Mouse (Mus musculus) forebrain, embryonic 16.5 days (tissue): Measurements from ENCODE around the gene Tmem183a. TPM values are rescaled to one million over a fixed set of nuclear protein-coding genes. Genes with fewer than 3 reads are reported as not detected.
A peak's percentile ranks its signal among the peaks of the same experiment; 100 is the strongest.

Experiments used
- ATAC-seq: fragments of 200-750 bp; cut with Nextera tagmentation; 2 replicates; pipeline ENCODE4 v1.8.0; 2017; ENCODE audit warnings: mild to moderate bottlenecking, moderate library complexity
- H3K27ac ChIP-seq: fragments of 300-500 bp; sonication (generic); 2 replicates; pipeline ENCODE4 v1.5.1; 2014; ENCODE audit warnings: low read length, control low read depth
- H3K27me3 ChIP-seq: fragments of 300-500 bp; sonication (generic); replicated peaks from 2 replicates; pipeline ENCODE4 v1.6.1; 2014; ENCODE audit warnings: low read length; ENCODE audit not compliant: control insufficient read depth, insufficient read depth
- H3K36me3 ChIP-seq: fragments of 300-500 bp; sonication (generic); 2 replicates; pipeline ENCODE4 v1.6.1; 2014; ENCODE audit not compliant: control insufficient read depth, insufficient read depth
- H3K4me1 ChIP-seq: fragments of 300-500 bp; sonication (generic); replicated peaks from 2 replicates; pipeline ENCODE4 v1.6.1; 2014; ENCODE audit warnings: low read length; ENCODE audit not compliant: control insufficient read depth, insufficient read depth
- H3K4me2 ChIP-seq: fragments of 300-500 bp; sonication (generic); 2 replicates; pipeline ENCODE4 v1.6.1; 2014; ENCODE audit warnings: mild to moderate bottlenecking, low read length, control low read depth
- H3K4me3 ChIP-seq: fragments of 300-500 bp; sonication (generic); replicated peaks from 2 replicates; pipeline ENCODE4 v1.5.1; 2014; ENCODE audit warnings: mild to moderate bottlenecking, low read length, control low read depth
- H3K9ac ChIP-seq: fragments of 300-500 bp; sonication (generic); replicated peaks from 2 replicates; pipeline ENCODE4 v1.6.1; 2014; ENCODE audit warnings: low read depth, low read length, control low read depth
- H3K9me3 ChIP-seq: fragments of 300-500 bp; sonication (generic); 2 replicates; pipeline ENCODE4 v1.6.1; 2016; ENCODE audit warnings: low read length; ENCODE audit not compliant: control insufficient read depth
- WGBS: fragments of 180-500 bp; shearing (Covaris S2); extraction: QIAGEN DNeasy Blood & Tissue Kit; methylation state at CpG from one replicate; pipeline ENCODE4 v1.1.7; 2014; 5-methylcytosine and 5-hydroxymethylcytosine counted together
- polyA plus RNA-seq: library from polyadenylated mRNA; unstranded; fragments of >200 nt; fragmentation: Nextera tagmentation; extraction: Ambion mirVana; gene quantifications from 2 replicates; pipeline ENCODE4 v1.2.1, GENCODE M21; 2015

Tmem183a gene
- polyA plus RNA-seq, 1 experiment from 2014 or later = 151 TPM

DNA sequence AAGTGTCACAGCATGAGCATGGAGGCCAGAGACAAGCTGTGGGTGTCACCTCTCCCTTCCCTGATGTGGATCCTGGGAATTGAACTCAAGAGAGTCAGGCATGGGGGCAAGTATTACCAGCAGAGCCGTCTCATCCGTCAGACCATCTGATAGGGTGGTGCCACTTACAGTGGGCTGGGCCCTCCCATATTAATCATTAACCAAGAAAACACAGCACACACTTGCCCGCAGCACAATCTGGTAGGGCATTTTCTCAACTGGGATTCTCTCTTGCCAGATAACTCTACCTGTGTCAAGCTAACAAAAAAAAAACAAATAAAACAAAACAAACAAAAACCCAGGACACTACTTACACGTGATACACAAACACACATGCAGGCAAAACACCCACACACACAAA is 4.3 kb downstream of the Tmem183a start:
- WGBS = 92% methylated on average over 4 of the region's 4 CpGs
- Histone ChIP-seq H3K36me3 (peaks cover 42% of the 10 kb centered on the region), H3K4me1 (peaks cover 14% of the 10 kb centered on the region), H3K27me3 (no peaks in the 10 kb centered on the region), H3K9ac (no peak overlapping the region), H3K9me3 (no peaks in the 10 kb centered on the region), H3K27ac (no peak overlapping the region), H3K4me2 (no peak overlapping the region), H3K4me3 (no peak overlapping the region)
- ATAC-seq = no peak

DNA sequence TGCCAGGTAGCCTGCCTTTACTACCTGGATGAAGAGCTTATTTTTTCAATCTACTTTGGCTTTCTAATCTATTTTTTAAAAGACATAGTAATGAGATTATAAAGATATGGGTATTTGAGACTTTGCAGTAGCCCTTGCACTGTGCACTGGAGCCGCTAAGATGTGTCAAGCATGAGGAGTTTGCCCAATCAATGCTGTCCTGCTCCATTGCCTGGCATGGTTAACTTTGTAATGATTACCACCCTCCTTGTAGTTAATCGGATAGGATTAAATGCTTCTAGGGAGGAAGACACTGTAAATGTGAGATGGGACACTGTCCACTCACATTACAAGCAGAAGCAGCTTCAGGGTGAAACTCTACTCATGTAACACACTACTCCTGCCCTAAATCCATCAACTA is 8.5 kb downstream of the Tmem183a start:
- H3K4me3 ChIP-seq = no peak overlapping the region
- H3K4me2 ChIP-seq = no peak overlapping the region
- H3K27me3 ChIP-seq = no peaks in the 10 kb centered on the region
- 92% methylated on average over 2 of the region's 2 CpGs for WGBS
- no peaks in the 10 kb centered on the region for H3K9me3 ChIP-seq
- no peak for ATAC-seq
- H3K27ac ChIP-seq = no peak overlapping the region
- H3K4me1 ChIP-seq = no peaks in the 10 kb centered on the region
- H3K9ac ChIP-seq = no peak overlapping the region
- peaks cover 62% of the 10 kb centered on the region for H3K36me3 ChIP-seq

DNA sequence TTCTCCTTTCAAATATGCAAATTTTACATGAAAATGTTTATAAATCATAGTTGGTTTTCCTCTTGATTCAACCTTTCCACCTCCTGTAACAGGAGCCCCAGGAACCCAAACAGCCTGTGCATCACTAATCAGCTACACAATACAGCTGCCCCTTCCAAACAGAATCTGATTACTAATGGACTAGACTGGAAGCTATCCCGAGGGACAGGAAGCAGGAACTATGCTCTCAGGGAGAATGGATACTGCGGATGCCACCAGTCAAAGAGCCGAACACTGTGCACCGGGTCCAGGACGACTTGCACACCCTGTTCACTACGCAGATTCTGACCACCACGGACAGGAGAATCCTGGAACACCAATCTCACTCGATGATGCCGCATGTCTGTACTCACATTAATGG is 14.0 kb downstream of the Tmem183a start:
- ATAC-seq = no peak
- Histone ChIP-seq H3K4me2 (no peak overlapping the region), H3K27me3 (no peaks in the 10 kb centered on the region), H3K27ac (no peak overlapping the region), H3K36me3 (peaks cover 45% of the 10 kb centered on the region), H3K9me3 (no peaks in the 10 kb centered on the region), H3K4me3 (no peak overlapping the region), H3K9ac (no peak overlapping the region), H3K4me1 (peaks cover 5% of the 10 kb centered on the region; the same call in 1 of the 2 replicates)
- WGBS = 91% methylated on average over 9 of the region's 9 CpGs

DNA sequence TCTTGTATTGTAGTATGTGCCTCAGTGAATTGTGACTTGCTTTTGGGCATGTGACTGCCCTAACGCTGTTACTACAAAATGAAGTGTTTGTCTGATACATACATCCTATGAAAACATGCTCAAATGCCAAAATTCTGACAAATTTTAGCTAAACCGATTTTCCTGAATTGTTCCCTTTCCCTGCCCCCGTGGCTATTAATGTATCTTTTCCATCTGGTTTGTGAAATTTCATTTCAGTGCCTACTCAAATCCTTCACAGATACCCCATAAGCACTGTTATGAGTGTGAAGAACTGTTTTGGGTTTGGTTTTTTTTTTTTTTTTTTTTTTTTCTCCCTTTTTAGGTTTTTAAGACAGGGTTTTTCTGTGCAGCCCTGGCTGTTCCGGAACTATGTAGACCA is 16.7 kb downstream of the Tmem183a start:
- no peak for ATAC-seq
- H3K4me3 ChIP-seq = peak overlapping the region; percentile 54
- peaks cover 21% of the 10 kb centered on the region for H3K36me3 ChIP-seq
- H3K27me3 ChIP-seq = no peaks in the 10 kb centered on the region
- 74% methylated on average over 4 of the region's 4 CpGs for WGBS
- H3K9ac ChIP-seq = no peak overlapping the region
- H3K9me3 ChIP-seq = no peaks in the 10 kb centered on the region
- H3K4me2 ChIP-seq = peak overlapping the region; percentile 60
- peaks cover 5% of the 10 kb centered on the region; the same call in 1 of the 2 replicates for H3K4me1 ChIP-seq
- 0 out of 2 replicates have a peak overlapping the region, but pooled peaks have one; percentile 31 for H3K27ac ChIP-seq

DNA sequence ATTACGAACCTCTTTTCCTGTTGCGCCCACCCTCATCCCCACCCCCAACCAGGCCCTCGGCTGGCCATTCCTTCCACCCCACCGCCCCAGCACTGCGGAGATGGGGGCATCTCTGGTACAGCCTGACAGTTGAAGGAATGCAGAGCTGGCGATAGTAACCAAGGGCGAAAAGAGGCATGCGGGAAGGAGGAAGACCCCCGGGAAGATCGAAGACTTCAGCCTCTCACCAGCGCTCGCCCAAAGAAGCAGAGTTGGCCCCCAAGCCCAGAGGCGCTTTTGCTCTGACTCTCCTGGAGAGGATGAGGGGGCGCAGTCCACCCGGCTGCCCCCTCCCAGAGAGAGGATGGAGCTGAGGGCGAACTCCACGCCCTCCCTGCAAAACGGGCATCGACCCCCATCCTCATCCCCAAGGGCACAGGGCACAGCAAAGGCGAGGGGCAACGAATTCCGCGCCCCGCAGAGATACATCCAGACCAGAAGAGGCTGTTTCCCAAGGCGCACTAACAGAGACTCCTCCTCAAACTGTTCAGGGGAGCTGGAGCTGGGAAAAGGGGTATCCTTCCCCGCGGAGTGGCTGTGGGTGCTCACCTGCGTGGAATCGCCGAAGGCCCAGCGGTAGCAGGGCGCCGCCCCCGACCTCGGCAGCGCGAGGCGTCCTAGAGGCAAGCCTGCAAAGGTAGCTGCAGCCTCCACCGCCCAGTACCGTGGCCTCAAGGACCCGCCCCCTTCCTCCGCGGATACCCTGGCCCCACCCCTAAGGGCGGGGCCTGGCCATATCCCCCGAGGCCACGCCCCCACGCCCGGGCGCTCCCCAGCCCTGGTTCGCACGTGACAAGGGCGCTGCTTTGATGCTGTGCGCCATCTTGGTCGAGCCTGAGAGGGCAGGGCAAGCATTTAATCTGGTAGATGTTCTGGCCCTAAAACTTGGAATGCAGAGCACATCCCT is 17.5 kb downstream of the Tmem183a start:
- no peaks in the 10 kb centered on the region for H3K27me3 ChIP-seq
- peak; percentile 92 for ATAC-seq
- peak overlapping the region; percentile 60 for H3K4me2 ChIP-seq
- H3K36me3 ChIP-seq = peaks cover 16% of the 10 kb centered on the region
- 0 out of 2 replicates have a peak overlapping the region, but pooled peaks have one; percentile 31 for H3K27ac ChIP-seq
- WGBS = 2% methylated on average over 53 of the region's 54 CpGs
- H3K4me1 ChIP-seq = peaks cover 5% of the 10 kb centered on the region; the same call in 1 of the 2 replicates
- H3K9ac ChIP-seq = peak overlapping the region; percentile 50
- H3K4me3 ChIP-seq = peak overlapping the region; percentile 54
- no peaks in the 10 kb centered on the region for H3K9me3 ChIP-seq

DNA sequence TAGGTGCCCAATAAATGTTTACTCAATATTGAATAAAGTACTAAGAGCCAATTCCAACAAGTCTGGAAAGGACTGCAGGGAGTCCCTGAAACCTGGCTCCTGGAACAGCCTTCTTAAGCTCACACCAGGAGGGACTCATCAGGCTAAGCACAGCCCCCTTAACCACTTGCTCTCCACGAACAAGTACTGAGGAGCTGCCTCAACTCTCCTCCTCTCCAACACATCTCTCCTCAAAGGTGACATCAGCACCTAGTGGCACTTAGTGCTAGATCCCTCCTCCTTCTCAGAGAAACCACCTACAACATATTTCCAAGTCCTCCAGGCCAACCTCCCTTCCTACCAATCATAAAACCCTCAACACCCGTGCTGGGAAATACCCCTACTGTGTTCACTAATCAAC is 18.2 kb downstream of the Tmem183a start:
- Histone ChIP-seq H3K9me3 (no peaks in the 10 kb centered on the region), H3K27ac (no peak overlapping the region), H3K27me3 (no peaks in the 10 kb centered on the region), H3K36me3 (peaks cover 14% of the 10 kb centered on the region), H3K4me1 (peaks cover 5% of the 10 kb centered on the region; the same call in 1 of the 2 replicates), H3K9ac (peak overlapping the region; percentile 50; the same call in 1 of the 2 replicates), H3K4me3 (peak overlapping the region; percentile 54), H3K4me2 (peak overlapping the region; percentile 60)
- ATAC-seq = no peak
- 2% methylated on average over 2 of the region's 2 CpGs for WGBS

DNA sequence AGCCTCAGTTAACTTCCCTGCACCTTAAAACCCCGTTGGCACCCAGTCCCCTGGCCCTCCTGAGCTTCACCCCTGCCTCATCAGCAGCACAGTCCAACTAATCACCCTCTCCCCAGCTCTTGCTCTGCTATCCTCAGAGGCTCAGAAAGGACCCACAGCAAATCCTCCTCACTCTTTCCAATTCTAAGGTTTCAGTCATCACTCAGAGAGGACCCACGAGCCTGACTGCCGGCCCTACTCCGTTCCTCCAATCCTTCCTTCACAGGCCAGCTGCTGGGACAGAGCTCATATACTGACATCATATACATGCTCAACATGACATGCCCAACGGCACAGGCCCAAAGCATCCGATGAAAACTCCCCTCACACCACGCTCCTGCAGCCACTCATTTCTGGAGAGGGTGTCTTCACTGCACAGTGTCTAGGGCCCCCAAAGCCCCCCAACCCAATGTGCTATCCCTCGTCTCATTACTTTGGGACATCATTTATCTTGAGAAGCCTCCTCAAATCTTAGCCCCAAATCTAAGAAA is 18.9 kb downstream of the Tmem183a start:
- Histone ChIP-seq H3K27ac (no peak overlapping the region), H3K9ac (no peak overlapping the region), H3K4me3 (no peak overlapping the region), H3K27me3 (no peaks in the 10 kb centered on the region), H3K9me3 (no peaks in the 10 kb centered on the region), H3K4me2 (peak overlapping the region; percentile 60), H3K36me3 (peaks cover 14% of the 10 kb centered on the region), H3K4me1 (peaks cover 5% of the 10 kb centered on the region; the same call in 1 of the 2 replicates)
- WGBS = 75% methylated on average over 8 of the region's 8 CpGs
- no peak for ATAC-seq

DNA sequence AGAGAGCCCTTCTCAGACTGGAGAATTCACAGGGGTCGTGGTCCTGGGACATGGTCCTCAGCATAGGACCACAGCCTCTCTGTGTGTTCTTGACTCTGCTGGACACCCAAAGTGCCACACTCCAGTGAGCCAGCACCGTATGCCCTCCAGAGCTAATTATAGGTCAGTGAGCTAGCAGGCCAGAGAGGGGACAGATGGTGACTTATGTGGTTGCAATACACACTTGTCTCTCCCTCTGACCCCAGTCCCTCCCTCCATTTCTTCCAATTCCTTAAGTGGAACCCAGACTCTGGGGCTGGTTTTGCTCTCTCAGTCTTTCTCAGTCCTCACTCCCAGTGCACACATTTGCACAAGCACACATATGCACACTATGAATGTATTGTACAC is 19.5 kb downstream of the Tmem183a start:
- no peaks in the 10 kb centered on the region for H3K9me3 ChIP-seq
- H3K4me1 ChIP-seq = peaks cover 5% of the 10 kb centered on the region; the same call in 1 of the 2 replicates
- no peak overlapping the region for H3K4me3 ChIP-seq
- WGBS = 72% methylated on average over 2 of the region's 2 CpGs
- H3K9ac ChIP-seq = no peak overlapping the region
- peaks cover 9% of the 10 kb centered on the region for H3K36me3 ChIP-seq
- no peak for ATAC-seq
- H3K27me3 ChIP-seq = no peaks in the 10 kb centered on the region
- H3K27ac ChIP-seq = no peak overlapping the region
- no peak overlapping the region for H3K4me2 ChIP-seq

DNA sequence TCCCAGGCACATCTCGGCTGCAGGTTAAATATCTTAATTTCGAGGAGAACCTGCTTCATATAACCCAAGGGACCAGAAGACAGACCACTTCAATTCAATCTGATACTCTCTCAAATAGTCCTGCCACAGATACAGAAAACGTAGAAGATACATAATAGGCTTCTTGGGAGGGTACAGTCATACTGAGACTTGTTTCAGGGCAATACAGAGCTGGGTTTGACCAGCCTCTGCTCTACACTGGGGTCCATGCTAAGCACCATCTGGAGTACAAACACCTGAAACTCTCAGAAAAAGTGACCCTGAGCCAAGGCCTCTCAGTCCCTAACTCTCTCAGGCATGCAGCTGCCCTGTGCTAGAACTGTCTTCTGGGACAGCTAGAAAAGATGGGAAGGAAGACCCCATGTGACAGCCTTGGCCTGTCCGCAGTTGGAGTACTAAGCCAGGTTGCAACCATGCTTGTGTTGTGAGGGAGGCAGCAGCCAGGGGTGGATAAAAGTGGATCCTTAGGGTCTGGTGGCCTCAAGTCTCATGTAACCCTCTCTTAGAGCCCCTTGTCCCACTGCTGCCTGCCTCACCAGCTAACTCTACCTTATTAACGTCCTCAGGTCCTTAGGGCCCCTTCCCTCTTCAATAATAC is 20.0 kb downstream of the Tmem183a start:
- 83% methylated on average over 5 of the region's 5 CpGs for WGBS
- Histone ChIP-seq H3K9me3 (no peaks in the 10 kb centered on the region), H3K4me1 (peaks cover 5% of the 10 kb centered on the region; the same call in 1 of the 2 replicates), H3K27me3 (no peaks in the 10 kb centered on the region), H3K4me3 (no peak overlapping the region), H3K4me2 (no peak overlapping the region), H3K36me3 (peaks cover 6% of the 10 kb centered on the region), H3K27ac (no peak overlapping the region), H3K9ac (no peak overlapping the region)
- no peak for ATAC-seq
